Mouse (Mus musculus) midbrain, postnatal 0 days (tissue): ENCODE data around the gene Avil. TPM values are rescaled to one million over a fixed set of nuclear protein-coding genes. Genes with fewer than 3 reads are reported as not detected.
"Not testable (repeated sequence)": the region's sequence is repeated elsewhere in the genome, so short reads cannot be mapped to it uniquely, and the experiment has no call there.

Source experiments
- ATAC-seq: fragments of 200-750 bp; cut with Nextera tagmentation; 2 replicates; pipeline ENCODE4 v1.8.0; 2017; ENCODE audit warnings: moderate number of reproducible peaks, mild to moderate bottlenecking, moderate TSS enrichment, moderate library complexity; ENCODE audit not compliant: low FRiP score
- DNase-seq: peaks from one replicate; pipeline ENCODE4 v3.0.0-alpha.2; 2015; ENCODE audit warnings: low spot score
- H3K27ac ChIP-seq: fragments of 300-500 bp; sonication (generic); 2 replicates; pipeline ENCODE4 v1.5.1; 2014; ENCODE audit warnings: low read depth, mild to moderate bottlenecking, low read length, mixed read lengths
- H3K27me3 ChIP-seq: fragments of 300-500 bp; sonication (generic); 2 replicates; pipeline ENCODE4 v1.6.1; 2014; ENCODE audit warnings: low read length, control low read depth, mixed read lengths; ENCODE audit not compliant: insufficient read depth
- H3K36me3 ChIP-seq: fragments of 300-500 bp; sonication (generic); 2 replicates; pipeline ENCODE4 v1.6.1; 2014; ENCODE audit warnings: low read length, control low read depth, mixed read lengths; ENCODE audit not compliant: insufficient read depth
- H3K4me1 ChIP-seq: fragments of 300-500 bp; sonication (generic); 2 replicates; pipeline ENCODE4 v1.6.1; 2014; ENCODE audit warnings: mild to moderate bottlenecking, control low read depth, antibody characterized with exemption, low read length, mixed read lengths; ENCODE audit not compliant: insufficient read depth
- H3K4me2 ChIP-seq: fragments of 300-500 bp; sonication (generic); 2 replicates; pipeline ENCODE4 v1.6.1; 2014; ENCODE audit warnings: low read depth, mild to moderate bottlenecking, low read length, mixed read lengths; ENCODE audit not compliant: poor library complexity, severe bottlenecking
- H3K4me3 ChIP-seq: fragments of 300-500 bp; sonication (generic); 2 replicates; pipeline ENCODE4 v1.5.1; 2014; ENCODE audit warnings: low read depth, mild to moderate bottlenecking, low read length, moderate library complexity
- H3K9ac ChIP-seq: fragments of 300-500 bp; sonication (generic); replicated peaks from 2 replicates; pipeline ENCODE4 v1.6.1; 2014; ENCODE audit warnings: mild to moderate bottlenecking, low read length, moderate library complexity, mixed read lengths; ENCODE audit not compliant: poor library complexity, severe bottlenecking
- H3K9me3 ChIP-seq: fragments of 300-500 bp; sonication (generic); 2 replicates; pipeline ENCODE4 v1.6.1; 2016; ENCODE audit warnings: low read length, control low read depth
- CTCF ChIP-seq: IDR thresholded peaks from 2 replicates; pipeline ENCODE4 v1.5.1; 2016; ENCODE audit warnings: antibody characterized with exemption, mild to moderate bottlenecking
- WGBS: fragments of 180-500 bp; shearing (Covaris S2); extraction: QIAGEN DNeasy Blood & Tissue Kit; methylation state at CpG from one replicate; pipeline ENCODE4 v1.1.7; 2014; 5-methylcytosine and 5-hydroxymethylcytosine counted together
- polyA plus RNA-seq: library from polyadenylated mRNA; unstranded; fragments of >200 nt; fragmentation: Nextera tagmentation; extraction: Ambion mirVana; gene quantifications from 2 replicates; pipeline ENCODE4 v1.2.1, GENCODE M21; 2015
- total RNA-seq: library from RNA; depleted of rRNA; stranded (reverse); fragments of >200 nt; gene quantifications from 2 replicates; pipeline ENCODE4 v1.2.3, GENCODE M21; 2014

Avil gene
- total and polyA plus RNA-seq, 2 experiments from 2014 or later = 1.3 to 2.0 TPM

DNA sequence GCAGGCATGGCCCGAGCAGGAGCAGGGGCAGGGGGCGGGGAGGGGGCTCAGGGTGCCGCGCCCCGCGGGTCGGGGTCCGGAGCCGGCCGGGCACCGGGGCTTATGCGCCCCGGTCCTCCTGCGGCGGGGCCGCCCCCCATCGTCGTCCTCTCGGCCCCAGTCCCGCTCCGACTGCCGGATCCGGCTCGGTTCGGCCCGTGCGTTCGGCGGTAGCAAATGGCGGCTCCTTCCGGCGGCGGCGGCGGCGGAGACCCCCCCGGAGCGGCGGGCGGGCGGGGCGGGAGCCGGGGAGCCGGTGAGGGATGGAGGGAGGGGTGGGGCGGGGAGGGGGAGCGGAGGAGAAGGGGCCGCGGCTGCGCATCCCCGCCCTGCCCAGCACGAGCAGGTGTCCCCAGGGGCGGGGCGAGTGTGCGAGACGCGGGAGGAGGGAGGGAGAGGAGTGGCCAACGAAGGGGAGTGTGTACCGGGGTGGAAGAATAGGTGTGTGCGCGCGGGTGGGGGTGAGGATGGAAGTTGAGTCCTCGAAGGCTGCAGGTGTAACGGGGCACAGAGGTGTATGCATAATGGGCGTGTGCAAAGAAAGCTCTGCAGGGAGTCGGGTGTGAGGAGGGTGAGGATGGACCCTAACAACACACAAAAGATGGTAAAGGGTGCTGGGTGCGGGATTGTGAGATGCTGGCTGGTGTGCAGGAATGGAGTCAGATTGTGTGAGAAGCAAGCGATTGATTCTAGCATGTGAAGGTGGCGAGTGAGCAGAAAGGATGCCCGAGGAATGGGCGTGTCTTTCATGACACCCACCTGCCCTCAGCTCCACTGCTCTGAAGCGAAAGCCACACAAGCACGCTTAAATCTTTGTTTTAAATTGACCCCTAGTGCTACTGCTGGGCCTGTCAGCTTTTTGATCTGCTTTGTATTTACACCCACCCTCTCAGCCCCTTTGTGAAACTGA lies 59.7 kb downstream of the Avil start, which contains the start of gene March9:
Gene March9 (minus strand): TSS at position 217 of the 949 bp plus-strand sequence.
- Histone ChIP-seq H3K9ac (peak within 1 kb of the TSS; percentile 96), H3K4me1 (peaks cover 4% of the 10 kb centered on the region; the same call in 1 of the 2 replicates), H3K4me3 (peak within 1 kb of the TSS; percentile 86), H3K9me3 (no peaks in the 10 kb centered on the region), H3K4me2 (peak within 1 kb of the TSS; percentile 87), H3K27ac (peak within 1 kb of the TSS; percentile 92), H3K36me3 (peaks cover 27% of the 10 kb centered on the region), H3K27me3 (no peaks in the 10 kb centered on the region)
- WGBS = 1% methylated on average over 29 of the region's 72 CpGs
- DNase-seq (peak; percentile 92), ATAC-seq (peak; percentile 32)
- no peak for TF ChIP-seq CTCF

- Histone ChIP-seq H3K27me3 (no peaks in the 10 kb centered on the region), H3K27ac (peak overlapping the region; percentile 92), H3K4me1 (peaks cover 4% of the 10 kb centered on the region; the same call in 1 of the 2 replicates), H3K9me3 (no peaks in the 10 kb centered on the region), H3K4me2 (peak overlapping the region; percentile 87), H3K9ac (peak overlapping the region; percentile 96), H3K4me3 (peak overlapping the region; percentile 86), H3K36me3 (peaks cover 27% of the 10 kb centered on the region)
- ATAC-seq (no peak), DNase-seq (no peak)
- 18% methylated on average over 5 of the region's 5 CpGs for WGBS
- TF ChIP-seq CTCF = no peak
Observed at GRCm38 (mm10) chr10:127061085-127061484, 60.6 kb downstream of the Avil start.

DNA sequence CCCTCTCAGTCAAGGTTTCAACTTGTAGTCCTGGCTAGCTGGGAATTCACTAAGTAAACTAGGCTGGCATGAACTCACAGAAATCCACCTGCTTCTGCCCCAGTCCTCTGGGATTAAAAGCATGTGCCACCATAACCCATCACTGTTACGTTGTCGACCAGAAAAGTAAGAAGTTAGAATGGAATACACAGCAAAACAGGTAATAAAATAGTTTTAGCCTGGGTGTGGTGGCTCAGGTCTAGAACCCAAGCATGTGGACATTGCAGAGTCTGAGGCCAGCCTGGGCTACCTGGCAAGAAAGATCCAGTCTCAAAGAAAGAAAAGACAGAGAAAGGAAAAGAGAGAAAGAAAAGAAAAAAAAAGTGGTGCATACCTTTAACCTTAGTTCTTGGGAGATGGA lies 61.0 kb downstream of the Avil start:
- Histone ChIP-seq H3K4me1 (peaks cover 4% of the 10 kb centered on the region; the same call in 1 of the 2 replicates), H3K4me3 (peak overlapping the region; percentile 86), H3K36me3 (peaks cover 24% of the 10 kb centered on the region), H3K9me3 (no peaks in the 10 kb centered on the region), H3K9ac (peak overlapping the region; percentile 96), H3K4me2 (peak overlapping the region; percentile 87), H3K27me3 (no peaks in the 10 kb centered on the region), H3K27ac (peak overlapping the region; percentile 92)
- DNase-seq (no peak), ATAC-seq (no peak)
- TF ChIP-seq CTCF = no peak
- 48% methylated on average over 2 of the region's 2 CpGs for WGBS

- DNase-seq, H3K9ac ChIP-seq, H3K4me2 ChIP-seq, H3K4me1 ChIP-seq, H3K27me3 ChIP-seq, H3K4me3 ChIP-seq, H3K27ac ChIP-seq, ATAC-seq, H3K9me3 ChIP-seq: not testable (repeated sequence)
- 89% methylated on average over 4 of the region's 4 CpGs for WGBS
- H3K36me3 ChIP-seq = peaks cover 26% of the 10 kb centered on the region
Observed at GRCm38 (mm10) chr10:127062101-127062500, 61.6 kb downstream of the Avil start.

- H3K9me3 ChIP-seq = no peaks in the 10 kb centered on the region
- ATAC-seq (no peak), DNase-seq (no peak)
- 0 out of 2 replicates have a peak overlapping the region, but pooled peaks have one; percentile 65 for H3K4me2 ChIP-seq
- peak overlapping the region; percentile 72 for H3K27ac ChIP-seq
- peaks cover 4% of the 10 kb centered on the region; the same call in 1 of the 2 replicates for H3K4me1 ChIP-seq
- no peak overlapping the region for H3K9ac ChIP-seq
- TF ChIP-seq CTCF = no peak
- H3K27me3 ChIP-seq = no peaks in the 10 kb centered on the region
- H3K4me3 ChIP-seq = no peak overlapping the region
- 75% methylated on average over 5 of the region's 5 CpGs for whole genome bisulfite sequencing
- H3K36me3 ChIP-seq = peaks cover 26% of the 10 kb centered on the region
Observed at GRCm38 (mm10) chr10:127062503-127062902, 62.0 kb downstream of the Avil start.
